Mouse (Mus musculus): ENCODE results near the gene Lef1.

Gene Lef1

DNA sequence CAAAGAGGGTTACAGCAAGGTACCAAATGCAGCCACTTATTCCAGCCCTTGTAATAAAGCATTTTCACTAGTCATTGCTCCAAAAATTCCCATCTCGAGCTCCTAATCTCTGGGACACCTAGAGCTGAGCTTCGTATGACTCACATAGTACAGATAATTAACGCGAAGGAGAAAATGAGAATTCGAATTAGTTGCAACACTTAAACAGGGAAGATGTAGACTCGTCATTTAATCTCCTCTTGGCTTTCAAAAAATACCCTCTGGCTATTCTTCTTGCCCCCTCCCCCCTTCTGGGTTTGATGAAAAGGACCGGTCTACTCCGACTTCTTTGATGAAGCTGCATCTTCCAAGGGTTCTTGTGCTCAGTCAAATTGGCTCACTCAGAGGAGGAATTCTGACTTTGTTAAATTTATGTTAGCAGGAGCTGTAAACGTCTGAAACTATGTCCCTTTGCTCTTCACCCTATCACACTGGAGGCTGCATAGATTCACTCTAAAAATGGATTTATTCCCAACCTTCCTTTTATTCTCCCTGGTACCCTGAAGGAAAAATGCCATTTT, 2.1 kb upstream of the Lef1 start:
- no peak for DNase-seq

GRCm38 (mm10) chr3:131109066-131109685, 1.1 kb upstream of the Lef1 start:
- DNase-seq = no peak

- DNase-seq = no peak
Observed at GRCm38 (mm10) chr3:131109686-131110070, 593 bp upstream of the Lef1 start.

DNA sequence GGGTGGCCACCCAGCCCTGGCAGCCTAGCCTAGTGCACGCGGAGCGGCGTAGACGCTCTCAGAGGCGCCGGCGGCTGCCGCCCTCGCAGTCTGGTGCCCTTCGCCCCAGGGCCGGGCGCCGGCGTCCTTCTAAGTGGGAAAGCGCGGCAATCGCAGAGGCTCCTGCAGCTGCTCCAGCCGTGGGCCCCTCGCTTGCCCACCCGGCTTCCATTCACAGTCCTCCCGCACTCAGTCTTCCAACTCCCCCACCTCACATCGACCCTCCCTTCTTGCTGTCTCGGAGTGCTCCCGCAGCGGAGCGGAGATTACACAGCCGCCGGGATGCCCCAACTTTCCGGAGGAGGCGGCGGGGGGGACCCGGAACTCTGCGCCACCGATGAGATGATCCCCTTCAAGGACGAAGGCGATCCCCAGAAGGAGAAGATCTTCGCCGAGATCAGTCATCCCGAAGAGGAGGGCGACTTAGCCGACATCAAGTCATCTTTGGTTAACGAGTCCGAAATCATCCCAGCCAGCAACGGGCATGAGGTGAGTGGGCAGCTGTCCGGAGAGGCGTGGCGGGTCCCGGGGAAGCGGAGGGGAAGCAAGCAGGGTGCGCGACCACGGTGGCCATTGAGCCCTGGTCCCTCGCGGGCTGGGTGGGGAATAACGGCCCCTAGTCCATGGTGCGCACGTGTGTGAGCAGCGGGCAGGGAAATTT, 1.0 kb downstream of the Lef1 start:
- DNase-seq = peak in 1 of 2 experiments; percentile 11

DNA sequence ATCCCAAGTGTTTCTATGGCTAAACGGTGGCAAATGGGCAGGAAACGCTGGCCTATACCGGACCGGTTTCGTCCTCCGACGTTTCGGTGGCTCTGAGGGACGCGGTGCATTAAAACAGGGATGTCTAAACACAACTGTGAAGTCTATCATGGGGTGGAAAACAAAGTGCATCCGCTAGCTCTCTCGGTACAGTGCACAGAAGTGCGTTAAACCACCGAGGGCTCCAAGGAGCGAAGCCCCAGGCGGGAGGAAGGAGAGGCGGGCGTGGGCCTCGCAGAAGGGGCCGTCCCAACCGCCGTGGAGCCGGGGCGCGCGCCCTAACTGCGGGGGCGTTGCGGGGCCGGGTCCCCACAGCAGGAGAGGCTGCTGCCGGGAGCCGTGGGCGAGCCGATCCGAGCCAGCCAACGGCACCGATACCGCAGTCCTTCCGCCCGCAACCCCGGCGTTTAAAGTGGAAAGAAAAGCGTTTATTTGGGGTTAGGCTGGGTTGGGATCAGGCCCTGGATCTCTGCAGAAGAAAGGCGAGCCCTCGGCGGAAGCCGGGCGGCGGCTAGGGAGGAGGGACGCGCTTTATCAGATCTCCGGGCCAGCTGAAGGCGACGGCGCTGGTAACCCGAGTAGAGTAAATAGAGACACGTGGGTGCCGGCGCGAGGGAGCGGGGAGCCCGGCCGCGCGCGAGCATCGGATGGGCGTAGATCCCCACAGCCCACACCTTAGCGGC, 1.7 kb downstream of the Lef1 start:
- DNase-seq = peak in 1 of 2 experiments; percentile 7

- DNase-seq = no peak
Observed at GRCm38 (mm10) chr3:131112573-131112955, 2.3 kb downstream of the Lef1 start.

DNA sequence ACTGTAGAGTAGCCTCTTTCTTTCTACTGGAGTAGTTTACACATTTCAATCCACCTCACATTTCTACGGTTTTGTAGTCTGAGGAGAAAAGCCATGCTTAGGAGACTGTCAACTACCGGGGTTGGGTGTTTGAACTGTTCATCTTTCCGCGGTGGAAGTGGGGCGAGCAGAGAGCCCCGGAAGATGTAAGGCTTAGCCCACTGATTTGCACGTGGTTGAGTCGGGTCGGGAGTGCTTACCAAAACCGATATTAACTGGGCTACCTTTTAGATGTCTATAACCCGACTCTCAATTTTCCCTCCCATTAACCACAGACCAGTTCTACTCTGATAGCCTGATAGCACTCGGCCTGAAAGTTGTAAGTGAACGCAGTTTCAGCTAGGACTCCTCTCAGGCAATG, 2.8 kb downstream of the Lef1 start:
- DNase-seq = no peak

- DNase-seq = no peak
Observed at GRCm38 (mm10) chr3:131116116-131116515, 5.8 kb downstream of the Lef1 start.

DNA sequence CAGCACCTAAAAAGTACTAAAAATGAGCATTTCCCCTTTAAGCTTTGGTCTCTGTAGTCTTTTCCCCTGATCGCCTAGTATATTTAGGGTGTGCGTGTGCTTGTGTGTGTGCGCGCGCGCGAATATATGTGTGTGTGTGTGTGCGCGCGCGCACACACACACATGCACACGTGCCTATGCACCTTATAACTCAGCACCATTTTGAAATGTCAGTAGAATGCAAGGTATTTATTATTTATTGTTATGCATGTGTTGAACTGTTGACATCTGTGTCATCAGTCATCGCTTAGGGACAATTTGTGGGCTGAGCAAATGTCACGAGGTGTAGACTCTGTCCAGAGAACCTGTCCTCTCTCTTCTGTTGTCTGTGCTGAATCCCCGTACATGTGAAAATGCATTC, 7.1 kb downstream of the Lef1 start:
- DNase-seq = no peak

- no peak for DNase-seq
Observed at GRCm38 (mm10) chr3:131117883-131118282, 7.6 kb downstream of the Lef1 start.

DNA sequence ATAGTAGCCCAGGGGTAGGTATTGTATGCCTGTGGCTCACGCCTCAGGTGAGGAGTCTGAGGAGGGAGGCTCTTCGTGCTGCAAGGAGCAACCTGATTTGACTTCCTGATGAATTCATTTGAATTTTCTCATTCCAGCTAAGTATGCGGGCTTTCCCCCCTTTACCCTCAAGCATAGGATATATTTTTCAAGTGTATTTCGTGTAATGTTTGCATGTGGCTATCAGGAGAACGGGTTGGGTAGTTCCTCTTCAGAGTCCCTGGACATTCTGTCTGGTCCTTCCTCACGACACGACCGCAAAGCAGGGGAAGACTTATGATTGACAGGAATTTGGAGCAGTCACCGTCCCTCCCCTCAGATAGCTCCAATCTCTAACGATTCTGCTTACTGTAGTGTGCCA, 9.2 kb downstream of the Lef1 start:
- DNase-seq = no peak

DNA sequence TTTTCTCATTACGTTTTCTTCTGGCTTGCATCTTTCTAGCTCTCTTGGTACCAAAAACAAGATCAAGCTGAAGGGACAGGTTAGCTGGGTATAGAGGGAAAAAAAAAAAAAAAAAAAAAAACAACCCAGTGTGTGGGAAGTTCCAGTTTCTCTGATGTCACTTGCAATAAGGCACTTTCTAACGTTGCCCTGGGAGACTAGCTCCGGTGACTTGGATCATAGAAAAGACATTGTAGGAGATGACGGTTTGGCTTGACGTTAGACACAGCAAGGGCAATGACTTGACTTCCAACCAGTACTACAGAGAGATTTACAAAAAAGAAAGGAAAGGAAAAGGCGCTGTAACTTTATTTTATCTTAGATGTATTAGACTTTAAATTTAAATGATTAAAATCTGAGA, 13.2 kb downstream of the Lef1 start:
- no peak for DNase-seq

DNA sequence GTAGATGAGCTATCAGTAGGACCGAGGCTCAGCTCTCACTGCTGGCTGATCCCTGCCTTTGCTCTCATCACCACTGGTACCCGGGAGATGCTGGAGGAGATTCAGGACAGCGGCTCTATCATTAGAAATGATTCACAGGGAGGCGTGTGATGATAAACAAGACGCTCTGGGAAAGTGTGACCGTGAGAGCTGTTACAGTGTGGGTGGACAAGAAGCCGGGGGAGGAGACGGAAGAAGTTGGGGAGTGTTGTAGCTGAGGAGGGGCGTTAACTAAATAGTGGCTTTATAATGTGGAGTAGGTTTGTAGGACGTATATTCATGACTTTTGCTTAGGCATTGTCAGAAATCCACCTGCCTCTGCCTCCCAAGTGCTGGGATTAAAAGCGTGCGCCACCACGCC, 15.6 kb downstream of the Lef1 start:
- DNase-seq = no peak

GRCm38 (mm10) chr3:131126438-131126837, 16.2 kb downstream of the Lef1 start:
- no peak for DNase-seq

DNA sequence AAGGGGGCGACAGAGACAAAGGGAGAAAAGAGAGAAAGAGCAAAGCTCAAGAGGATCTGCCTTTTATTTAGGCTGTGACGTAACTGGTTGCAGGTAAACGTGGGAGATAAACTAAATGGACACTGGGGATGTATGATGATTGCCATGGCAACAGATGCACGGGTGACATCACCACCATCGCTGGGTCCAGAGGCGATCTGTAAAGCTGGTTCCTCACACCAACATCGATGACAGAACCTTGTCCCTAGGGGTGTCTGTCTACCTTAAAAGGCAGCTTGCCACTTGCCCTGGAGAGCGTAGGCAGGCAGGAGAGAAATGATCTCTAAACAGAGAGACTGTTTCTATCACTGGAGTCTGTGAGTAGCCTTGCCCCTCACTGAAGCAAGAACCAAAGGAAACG, 23.7 kb downstream of the Lef1 start:
- DNase-seq = no peak

- no peak for DNase-seq
Observed at GRCm38 (mm10) chr3:131135434-131135833, 25.2 kb downstream of the Lef1 start.

DNA sequence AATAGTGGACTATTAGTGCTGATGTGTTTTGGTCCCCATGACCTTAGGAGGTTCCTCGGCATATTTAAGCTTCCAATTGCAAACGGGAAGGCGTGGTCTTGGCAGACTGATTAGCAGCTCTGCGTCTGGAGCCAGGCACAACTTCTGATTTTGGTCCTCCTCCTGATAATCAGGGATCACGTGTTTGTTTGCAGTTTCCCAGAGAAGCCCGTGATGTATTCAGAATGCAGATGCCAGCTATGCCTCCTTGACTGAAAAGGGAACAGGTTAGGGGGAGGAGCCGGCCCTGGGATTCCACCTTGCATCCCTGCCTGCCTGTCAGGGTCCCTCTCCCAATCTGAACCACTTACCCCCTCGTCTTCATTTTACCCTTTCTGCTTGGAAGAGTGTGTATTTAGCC, 26.2 kb downstream of the Lef1 start:
- no peak for DNase-seq

DNA sequence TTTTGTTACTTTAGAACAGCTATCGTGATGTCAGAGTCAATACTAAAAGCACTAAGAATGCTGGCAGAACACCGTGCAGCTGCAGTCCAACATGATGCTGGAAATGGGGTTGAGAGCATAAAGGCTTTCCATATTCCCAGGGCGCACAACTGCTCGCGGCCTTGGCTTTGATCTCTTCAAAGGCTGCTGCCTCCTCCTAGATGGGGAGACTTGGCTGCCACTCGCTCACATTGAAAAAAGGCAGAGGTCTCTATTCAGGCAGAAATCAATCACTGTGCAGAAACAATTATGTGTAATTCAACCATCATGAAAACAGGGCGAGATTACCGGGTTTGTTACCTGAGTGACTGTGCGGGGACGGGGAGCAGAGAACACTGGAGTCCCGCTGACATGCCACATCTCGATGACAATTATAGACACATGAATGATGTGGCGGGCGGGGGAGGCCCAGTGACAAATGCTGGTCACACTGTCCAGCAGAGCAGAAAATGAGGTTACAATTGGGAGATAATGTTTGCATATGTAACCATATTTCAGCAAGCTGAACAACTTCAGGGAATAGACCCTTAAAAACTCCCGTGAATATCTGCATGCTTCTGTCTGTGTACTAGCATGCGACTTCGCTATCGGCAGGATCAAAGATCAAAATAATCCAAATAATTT, 27.0 kb downstream of the Lef1 start:
- DNase-seq = no peak

GRCm38 (mm10) chr3:131138224-131138623, 28.0 kb downstream of the Lef1 start:
- DNase-seq = no peak

DNA sequence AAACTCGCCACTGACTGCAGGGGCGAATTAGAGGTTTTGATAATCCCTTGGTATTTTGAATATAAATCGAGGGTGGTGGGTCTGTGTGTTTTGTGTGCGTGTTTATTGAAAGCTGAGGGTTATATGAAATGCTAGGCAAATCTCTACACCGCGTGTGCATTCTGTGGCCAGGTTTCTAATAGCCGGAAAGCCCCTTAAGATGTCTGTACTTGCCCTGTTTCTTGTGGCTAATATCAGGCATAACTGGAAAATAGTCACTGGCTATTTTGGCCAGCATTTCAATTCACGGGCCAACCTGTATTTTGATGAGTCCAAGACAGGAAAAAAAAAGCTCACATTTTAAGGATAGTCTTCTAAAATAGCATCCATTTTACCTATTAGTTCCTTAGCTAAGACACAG, 28.5 kb downstream of the Lef1 start:
- no peak for DNase-seq

GRCm38 (mm10) chr3:131139345-131140090, 29.2 kb downstream of the Lef1 start:
- DNase-seq = peak in 1 of 2 experiments; percentile 4

GRCm38 (mm10) chr3:131140091-131140462, 29.8 kb downstream of the Lef1 start:
- DNase-seq = no peak

GRCm38 (mm10) chr3:131141546-131141945, 31.3 kb downstream of the Lef1 start:
- no peak for DNase-seq

All from kidney, adult 8-10 months (tissue).